Mouse (Mus musculus): ENCODE measurements at regions not wholly inside any gene's neighbourhood (a gene's known extent, or its start where the extent isn't known, plus 50 kb on each side); places are given as distances from the start of the nearest gene placed in this dataset.
"Not testable (repeated sequence)": the region's sequence is repeated elsewhere in the genome, so short reads cannot be mapped to it uniquely, and the experiment has no call there.

GRCm38 (mm10) chr5:18472114-18472513, 112.0 kb upstream of the Gnai1 start:
- Histone ChIP-seq H3K36me3 (ENCODE audit: control insufficient read depth, insufficient read depth, low read length) (no peaks in the 10 kb centered on the region), H3K4me1 (ENCODE audit: control insufficient read depth, insufficient read depth, low read length) (no peaks in the 10 kb centered on the region), H3K4me3 (ENCODE audit: insufficient read depth, low read depth, low read length) (no peak overlapping the region), H3K27ac (ENCODE audit: insufficient read depth, low read depth, low read length) (no peak overlapping the region), H3K27me3 (replicated peaks; ENCODE audit: control insufficient read depth, insufficient read depth, low read length) (no peaks in the 10 kb centered on the region)
- TF ChIP-seq POLR2A (IDR thresholded peaks at IDR 0.05; ENCODE audit: low read depth, low read length) = no peak
- no peak for TF ChIP-seq CTCF (conservative IDR thresholded peaks at IDR 0.05; ENCODE audit: insufficient read depth, insufficient read length, low read depth, low read length)
- no peak for DNase-seq

DNA sequence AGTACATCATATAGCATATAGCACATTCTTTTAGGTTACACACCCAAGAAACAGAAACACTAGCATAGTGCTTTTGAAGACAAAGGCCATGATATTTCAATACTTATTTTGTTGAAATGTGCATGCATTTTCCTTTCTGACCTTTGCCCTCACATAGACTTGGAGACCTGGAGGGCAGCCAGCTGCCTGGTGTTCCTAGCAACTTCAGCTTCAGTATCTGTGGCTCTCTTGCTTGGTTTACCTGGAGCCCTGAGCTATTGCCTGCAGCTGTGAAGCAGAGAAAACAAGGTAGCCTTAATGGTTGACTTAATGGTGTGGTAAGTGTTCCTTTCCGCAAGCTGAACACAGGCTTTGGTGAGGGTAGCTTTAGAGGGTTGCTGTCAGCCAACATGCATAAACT, 97.6 kb upstream of the Gnai1 start:
- TF ChIP-seq POLR2A (IDR thresholded peaks at IDR 0.05; ENCODE audit: low read depth, low read length) = no peak
- no peak for TF ChIP-seq CTCF (conservative IDR thresholded peaks at IDR 0.05; ENCODE audit: insufficient read depth, insufficient read length, low read depth, low read length)
- Histone ChIP-seq H3K4me3 (ENCODE audit: insufficient read depth, low read depth, low read length) (no peak overlapping the region), H3K36me3 (ENCODE audit: control insufficient read depth, insufficient read depth, low read length) (no peaks in the 10 kb centered on the region), H3K27me3 (replicated peaks; ENCODE audit: control insufficient read depth, insufficient read depth, low read length) (no peaks in the 10 kb centered on the region), H3K27ac (ENCODE audit: insufficient read depth, low read depth, low read length) (no peak overlapping the region), H3K4me1 (ENCODE audit: control insufficient read depth, insufficient read depth, low read length) (peaks cover 3% of the 10 kb centered on the region; the same call in 1 of the 2 replicates)
- WGBS = 23% methylated on average over 1 of the region's 1 CpGs
- peak; percentile 74 for DNase-seq

DNA sequence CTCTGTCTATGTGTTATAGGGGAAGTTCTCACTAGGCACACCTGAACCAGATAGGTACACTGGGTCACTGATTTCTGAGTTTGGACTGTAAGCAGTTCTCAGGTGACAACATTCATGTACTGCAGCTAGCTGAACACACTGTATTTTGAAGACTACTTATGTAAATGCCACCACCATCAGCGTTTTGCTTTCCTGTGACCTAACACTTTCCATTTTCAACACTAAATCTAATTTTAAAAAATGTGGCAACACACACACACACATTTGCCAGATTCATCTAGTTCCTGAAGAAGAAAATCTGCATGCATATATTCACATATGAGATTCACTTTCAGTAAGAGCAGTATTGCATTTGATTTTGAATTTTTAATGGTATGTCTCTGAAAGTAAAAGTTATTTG, 96.0 kb upstream of the Gnai1 start:
- Histone ChIP-seq H3K27ac (ENCODE audit: insufficient read depth, low read depth, low read length) (no peak overlapping the region), H3K4me1 (ENCODE audit: control insufficient read depth, insufficient read depth, low read length) (peaks cover 3% of the 10 kb centered on the region; the same call in 1 of the 2 replicates), H3K36me3 (ENCODE audit: control insufficient read depth, insufficient read depth, low read length) (no peaks in the 10 kb centered on the region), H3K4me3 (ENCODE audit: insufficient read depth, low read depth, low read length) (no peak overlapping the region), H3K27me3 (replicated peaks; ENCODE audit: control insufficient read depth, insufficient read depth, low read length) (no peaks in the 10 kb centered on the region)
- DNase-seq = no peak
- TF ChIP-seq POLR2A (IDR thresholded peaks at IDR 0.05; ENCODE audit: low read depth, low read length) (no peak), CTCF (conservative IDR thresholded peaks at IDR 0.05; ENCODE audit: insufficient read depth, insufficient read length, low read depth, low read length) (no peak)
- 78% methylated on average over 1 of the region's 1 CpGs for WGBS

- H3K4me3 ChIP-seq (ENCODE audit: insufficient read depth, low read depth, low read length); H3K36me3 ChIP-seq (ENCODE audit: control insufficient read depth, insufficient read depth, low read length); H3K27me3 ChIP-seq (replicated peaks; ENCODE audit: control insufficient read depth, insufficient read depth, low read length); DNase-seq; H3K4me1 ChIP-seq (ENCODE audit: control insufficient read depth, insufficient read depth, low read length); H3K27ac ChIP-seq (ENCODE audit: insufficient read depth, low read depth, low read length): not testable (repeated sequence)
- WGBS = 87% methylated on average over 6 of the region's 6 CpGs
Observed at GRCm38 (mm10) chr5:18452871-18453757, 93.0 kb upstream of the Gnai1 start.

- no peaks in the 10 kb centered on the region for H3K36me3 ChIP-seq (ENCODE audit: control insufficient read depth, insufficient read depth, low read length)
- no peak for TF ChIP-seq POLR2A (IDR thresholded peaks at IDR 0.05; ENCODE audit: low read depth, low read length)
- no peak for TF ChIP-seq CTCF (conservative IDR thresholded peaks at IDR 0.05; ENCODE audit: insufficient read depth, insufficient read length, low read depth, low read length)
- no peak for DNase-seq
- H3K27ac ChIP-seq (ENCODE audit: insufficient read depth, low read depth, low read length) = no peak overlapping the region
- no peaks in the 10 kb centered on the region for H3K27me3 ChIP-seq (replicated peaks; ENCODE audit: control insufficient read depth, insufficient read depth, low read length)
- H3K4me1 ChIP-seq (ENCODE audit: control insufficient read depth, insufficient read depth, low read length) = no peaks in the 10 kb centered on the region
- no peak overlapping the region for H3K4me3 ChIP-seq (ENCODE audit: insufficient read depth, low read depth, low read length)
- WGBS = 84% methylated on average over 3 of the region's 3 CpGs
Observed at GRCm38 (mm10) chr5:18449261-18449660, 89.1 kb upstream of the Gnai1 start.

GRCm38 (mm10) chr5:18448330-18448670, 88.1 kb upstream of the Gnai1 start:
- Histone ChIP-seq H3K4me3 (ENCODE audit: insufficient read depth, low read depth, low read length) (no peak overlapping the region), H3K27me3 (replicated peaks; ENCODE audit: control insufficient read depth, insufficient read depth, low read length) (no peaks in the 10 kb centered on the region), H3K36me3 (ENCODE audit: control insufficient read depth, insufficient read depth, low read length) (no peaks in the 10 kb centered on the region), H3K4me1 (ENCODE audit: control insufficient read depth, insufficient read depth, low read length) (no peaks in the 10 kb centered on the region), H3K27ac (ENCODE audit: insufficient read depth, low read depth, low read length) (no peak overlapping the region)
- TF ChIP-seq POLR2A (IDR thresholded peaks at IDR 0.05; ENCODE audit: low read depth, low read length) (no peak), CTCF (conservative IDR thresholded peaks at IDR 0.05; ENCODE audit: insufficient read depth, insufficient read length, low read depth, low read length) (no peak)
- DNase-seq = no peak
- 88% methylated on average over 5 of the region's 5 CpGs for WGBS

GRCm38 (mm10) chr5:18447665-18448329, 87.6 kb upstream of the Gnai1 start:
- Histone ChIP-seq H3K4me3 (ENCODE audit: insufficient read depth, low read depth, low read length) (no peak overlapping the region), H3K27ac (ENCODE audit: insufficient read depth, low read depth, low read length) (no peak overlapping the region), H3K4me1 (ENCODE audit: control insufficient read depth, insufficient read depth, low read length) (no peaks in the 10 kb centered on the region), H3K27me3 (replicated peaks; ENCODE audit: control insufficient read depth, insufficient read depth, low read length) (no peaks in the 10 kb centered on the region), H3K36me3 (ENCODE audit: control insufficient read depth, insufficient read depth, low read length) (no peaks in the 10 kb centered on the region)
- WGBS = 87% methylated on average over 14 of the region's 14 CpGs
- TF ChIP-seq POLR2A (IDR thresholded peaks at IDR 0.05; ENCODE audit: low read depth, low read length) (no peak), CTCF (conservative IDR thresholded peaks at IDR 0.05; ENCODE audit: insufficient read depth, insufficient read length, low read depth, low read length) (no peak)
- no peak for DNase-seq
